Mouse (Mus musculus) v-Abl transformed pro-B cells (cell line): Measurements from ENCODE around the gene Pkhd1.

ENCODE experiments used
- in situ Hi-C, 2 experiments: fragments of 400-800 bp; cut with MboI; formaldehyde crosslinking; loops; one replicate each; pipeline ENCODE4 v1.15.1; 2025; ENCODE audit not compliant: unreplicated experiment in 2 of 2

Gene Pkhd1

GRCm38 (mm10) chr1:20617849-20618530 lies at the start of gene Pkhd1:
Gene Pkhd1, minus strand, starts transcription at chr1:20618064.
- in situ Hi-C loops: loop anchor here (25.0 kb wide), 1 partner anchor 544 kb away; no protein-coding TSS in a partner anchor

DNA sequence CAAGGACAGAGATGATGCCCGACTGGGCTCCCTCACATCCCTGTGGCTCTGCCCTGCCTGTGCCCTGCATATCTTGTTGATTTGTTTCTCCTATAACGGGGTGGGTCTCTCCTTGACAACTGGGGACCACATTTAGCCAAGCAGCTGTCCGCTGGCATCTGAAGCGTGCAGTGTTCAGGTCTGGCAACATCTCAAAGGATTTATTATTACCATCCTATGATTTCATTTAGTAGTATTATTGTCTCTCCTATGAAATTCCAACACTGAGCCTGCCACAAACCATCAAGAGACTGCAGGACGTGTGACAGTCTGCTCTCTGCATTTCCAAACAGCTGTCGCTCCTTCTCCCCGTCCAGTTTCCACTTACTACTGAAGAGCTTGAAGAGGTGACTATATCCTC lies 49.7 kb upstream of the Pkhd1 start:
- in situ Hi-C loops: no loop called here

DNA sequence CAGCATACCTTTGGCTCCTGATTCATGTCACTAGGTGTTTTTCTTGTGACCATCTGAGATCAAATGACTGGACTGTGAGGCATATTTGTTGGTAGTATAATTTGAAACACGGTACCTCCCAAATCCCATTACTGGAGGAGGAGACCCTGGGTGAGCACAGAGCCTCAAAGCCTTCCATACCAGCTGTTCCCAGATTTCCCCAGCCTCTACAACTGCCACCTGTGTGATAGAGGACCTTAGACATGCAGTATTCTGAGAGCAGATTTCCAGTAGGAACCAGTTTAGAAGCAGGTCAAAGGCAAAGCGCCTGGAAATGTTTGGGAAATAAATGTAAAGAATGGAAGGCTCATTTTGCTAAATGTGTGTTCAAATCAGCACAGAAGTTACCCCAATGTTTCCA lies 48.4 kb upstream of the Pkhd1 start:
- in situ Hi-C loops: no loop called here

DNA sequence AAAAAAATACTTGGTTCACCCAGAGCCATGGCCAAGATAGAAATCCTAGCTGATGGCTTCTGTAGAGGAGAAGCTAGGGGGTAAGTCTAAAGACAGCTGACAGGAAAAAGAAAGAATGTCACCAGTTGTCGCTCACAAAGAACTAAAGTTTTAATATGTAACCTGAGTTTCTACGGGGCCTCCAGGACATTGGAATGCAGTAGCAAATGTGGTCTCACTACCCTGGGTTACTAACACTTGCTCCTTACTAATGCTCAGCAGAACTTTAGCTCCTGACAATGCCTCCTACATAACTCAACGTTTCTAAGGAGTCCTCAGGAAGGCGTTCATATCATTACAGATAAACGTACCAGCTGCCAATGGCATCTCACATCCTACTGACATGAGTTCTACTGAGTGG lies 37.2 kb upstream of the Pkhd1 start:
- in situ Hi-C loops: no loop called here

DNA sequence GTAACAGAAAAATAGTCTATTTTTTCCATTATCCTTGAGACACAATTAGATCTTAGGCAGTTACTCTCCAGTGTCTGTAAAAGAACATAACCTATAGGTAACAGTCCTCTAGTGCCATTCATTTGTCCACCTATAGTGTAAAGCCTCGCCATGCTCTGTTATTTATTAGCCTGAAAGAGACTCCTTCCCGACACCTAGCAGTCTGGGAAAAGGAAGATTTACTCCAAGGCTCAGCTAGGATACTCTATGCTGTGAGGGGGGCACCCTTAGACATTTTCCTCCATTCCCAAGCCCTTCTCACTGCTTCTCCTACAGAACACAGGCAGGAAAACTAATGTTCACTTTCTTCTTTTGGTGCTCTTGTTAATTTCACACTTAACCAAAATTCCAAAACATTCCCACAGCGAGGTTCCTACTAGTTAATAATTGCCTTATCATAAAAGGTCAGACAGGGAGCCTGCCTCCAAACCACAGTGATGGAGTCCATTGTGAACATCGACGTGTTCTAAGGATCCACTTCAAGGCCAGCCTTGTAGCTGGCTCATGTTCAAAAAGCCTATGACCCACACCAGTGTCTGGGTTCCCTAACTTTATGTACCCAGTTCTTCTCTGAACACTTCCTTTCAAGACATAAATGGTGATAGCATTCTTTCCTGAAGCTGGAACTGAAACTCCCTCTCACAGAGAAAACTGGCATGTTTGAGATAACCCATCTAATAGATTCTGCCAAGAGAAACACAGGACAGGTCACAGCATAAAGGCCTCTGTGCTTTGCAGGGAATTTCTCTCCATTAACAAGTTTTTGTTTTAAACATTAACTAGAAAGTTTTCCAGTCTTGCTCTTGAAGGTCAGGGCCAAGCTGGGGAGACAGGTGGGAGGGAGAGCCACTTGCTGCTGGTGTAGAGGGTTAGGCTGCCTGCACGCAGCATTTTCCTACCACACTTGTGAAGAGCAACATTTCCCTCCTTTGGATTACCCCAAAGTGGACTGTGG lies 35.9 kb upstream of the Pkhd1 start:
- in situ Hi-C loops: no loop called here

- in situ Hi-C loops: no loop called here
Observed at GRCm38 (mm10) chr1:20634856-20635255, 17.0 kb upstream of the Pkhd1 start.

- in situ Hi-C loops: no loop called here
Observed at GRCm38 (mm10) chr1:20633276-20633869, 15.5 kb upstream of the Pkhd1 start.

DNA sequence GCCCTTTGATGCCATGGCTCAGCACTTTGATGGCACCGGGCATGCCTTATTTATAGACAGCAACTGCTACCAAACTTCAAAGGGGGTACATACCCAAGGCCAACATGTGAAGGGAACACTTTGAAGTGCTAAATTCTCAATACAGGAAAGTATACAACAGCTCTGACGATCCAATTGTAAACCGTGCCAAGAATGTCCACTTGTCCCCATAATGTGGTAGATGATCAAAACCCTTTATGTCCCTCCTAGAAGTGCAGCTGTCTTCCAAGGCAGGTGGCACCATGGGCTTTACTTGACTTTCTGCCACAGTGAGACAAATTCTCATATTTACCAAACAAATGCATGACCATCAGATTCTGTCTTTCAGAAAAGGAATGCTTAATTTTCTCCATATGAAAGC lies 6.7 kb upstream of the Pkhd1 start:
- in situ Hi-C loops: loop anchor here (25.0 kb wide), 1 partner anchor 538 kb away; no protein-coding TSS in a partner anchor

- in situ Hi-C loops: loop anchor here (25.0 kb wide), 1 partner anchor 539 kb away; no protein-coding TSS in a partner anchor
Observed at GRCm38 (mm10) chr1:20623375-20623774, 5.5 kb upstream of the Pkhd1 start.

DNA sequence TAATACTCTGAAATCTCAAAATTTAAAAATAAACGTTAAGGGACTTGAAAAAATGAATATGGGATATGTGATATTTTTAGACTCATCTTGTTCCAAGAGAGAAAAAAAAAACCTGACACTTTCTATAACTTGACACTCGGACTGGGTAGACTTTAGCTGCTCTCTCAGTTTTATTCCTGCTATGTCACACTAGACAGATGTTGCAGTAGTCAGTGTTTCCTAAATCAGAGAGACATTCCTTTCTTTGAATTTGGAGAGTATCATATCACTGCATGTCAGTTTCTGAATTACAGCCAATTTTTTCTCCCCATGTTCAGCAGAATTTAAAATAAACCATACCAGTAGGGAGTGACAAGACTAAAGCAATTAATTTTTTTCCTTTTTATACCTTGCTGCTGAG lies 2.7 kb upstream of the Pkhd1 start:
- in situ Hi-C loops: loop anchor here (25.0 kb wide), 1 partner anchor 542 kb away; no protein-coding TSS in a partner anchor

GRCm38 (mm10) chr1:20619363-20619762 lies 1.5 kb upstream of the Pkhd1 start:
- in situ Hi-C loops: loop anchor here (25.0 kb wide), 1 partner anchor 543 kb away; no protein-coding TSS in a partner anchor

DNA sequence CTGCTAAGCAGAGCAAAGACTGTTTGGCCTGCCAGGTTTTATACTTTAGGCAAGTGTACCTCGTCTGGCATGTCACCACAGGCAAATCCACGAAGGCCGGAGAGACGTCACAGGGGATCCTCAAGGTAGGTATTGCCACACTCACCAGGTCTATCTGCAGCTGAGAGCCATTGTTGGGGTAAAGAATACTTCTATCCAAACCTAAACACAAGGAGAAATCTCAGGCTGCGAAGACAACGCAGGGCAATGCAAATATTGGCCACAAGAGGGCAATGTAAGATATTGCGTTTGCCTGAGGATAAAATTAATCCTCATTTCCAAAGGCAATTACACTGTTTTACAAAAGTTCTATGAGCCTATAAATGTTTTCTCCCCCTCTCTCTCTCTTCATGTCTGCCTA lies 5.2 kb downstream of the Pkhd1 start:
- in situ Hi-C loops: loop anchor here (25.0 kb wide), 1 partner anchor 550 kb away; no protein-coding TSS in a partner anchor

DNA sequence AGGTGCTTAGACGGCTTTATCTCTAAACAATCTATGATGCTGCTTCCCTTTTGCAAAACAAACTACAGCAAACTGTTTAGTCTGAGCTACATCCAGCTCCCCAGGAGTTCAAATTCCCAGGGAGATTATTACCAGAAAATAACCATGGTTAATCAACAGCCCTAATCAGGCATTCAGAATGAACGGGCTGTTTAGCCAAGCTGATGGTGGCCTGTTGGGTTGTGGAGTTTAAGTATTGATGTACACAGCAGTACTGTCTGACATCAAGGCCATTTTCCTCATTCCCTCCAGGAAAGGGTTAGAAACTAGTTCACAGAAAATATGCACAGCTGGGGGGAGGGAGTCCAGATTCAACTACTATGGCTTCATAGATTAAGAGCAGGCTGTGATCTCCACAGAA lies 12.4 kb downstream of the Pkhd1 start:
- in situ Hi-C loops: loop anchor here (25.0 kb wide), 1 partner anchor 557 kb away; no protein-coding TSS in a partner anchor

GRCm38 (mm10) chr1:20590488-20590887 lies 27.4 kb downstream of the Pkhd1 start:
- in situ Hi-C loops: no loop called here

- in situ Hi-C loops: no loop called here
Observed at GRCm38 (mm10) chr1:20571469-20571868, 46.4 kb downstream of the Pkhd1 start.

- in situ Hi-C loops: no loop called here
Observed at GRCm38 (mm10) chr1:20569430-20569829, 48.4 kb downstream of the Pkhd1 start.

- in situ Hi-C loops: no loop called here
Observed at GRCm38 (mm10) chr1:20558443-20558842, 59.4 kb downstream of the Pkhd1 start.

DNA sequence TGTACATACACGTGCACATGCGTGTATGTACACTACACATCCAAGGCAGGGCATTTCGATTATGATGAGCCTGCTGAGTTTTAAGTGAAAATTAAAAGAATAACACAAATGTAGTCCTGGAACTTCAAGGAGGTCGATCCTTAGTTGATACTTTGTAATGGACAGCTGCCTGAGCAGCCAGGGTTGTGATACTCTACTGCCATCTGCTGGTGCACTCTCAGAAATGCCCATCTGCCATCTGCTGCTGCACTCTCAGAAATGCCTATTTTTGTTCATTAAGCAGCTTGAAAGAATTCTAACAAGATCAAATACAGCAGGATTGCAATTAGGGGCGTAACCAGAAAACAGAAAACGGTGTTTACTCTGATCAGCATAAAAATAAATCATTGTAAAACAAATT lies 63.5 kb downstream of the Pkhd1 start:
- in situ Hi-C loops: no loop called here

DNA sequence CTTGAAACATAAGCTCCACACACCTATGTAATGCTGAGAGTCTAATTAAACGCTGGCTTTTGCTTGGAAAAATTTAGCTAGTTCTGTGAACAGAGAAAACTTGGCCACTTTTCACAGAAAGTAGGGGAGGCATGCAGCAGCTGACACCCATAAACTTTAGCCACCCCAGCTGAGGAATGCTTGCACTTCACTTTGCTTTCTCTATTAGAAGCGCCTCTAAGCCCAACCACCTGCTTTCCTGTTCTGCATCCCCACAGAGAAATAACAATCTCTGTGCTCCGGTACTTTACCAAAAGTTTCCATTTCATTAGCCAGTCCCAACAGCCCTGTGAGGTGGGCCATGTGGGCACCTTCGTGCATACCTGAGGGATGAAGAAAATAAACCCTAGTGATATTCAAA lies 66.5 kb downstream of the Pkhd1 start:
- in situ Hi-C loops: no loop called here

- in situ Hi-C loops: no loop called here
Observed at GRCm38 (mm10) chr1:20544526-20544925, 73.3 kb downstream of the Pkhd1 start.
